Mouse (Mus musculus) testis, adult 2 months (tissue): ENCODE data around the gene Lipi. TPM values are rescaled to one million over a fixed set of nuclear protein-coding genes. Genes with fewer than 3 reads are reported as not detected.

ENCODE experiments used
- H3K27ac ChIP-seq: fragments of 200-500 bp; 2 replicates; pipeline ENCODE4 v1.5.1; 2012; ENCODE audit warnings: low read depth, low read length; ENCODE audit not compliant: control insufficient read depth, insufficient read depth
- H3K27me3 ChIP-seq: fragments of 200-500 bp; 2 replicates; pipeline ENCODE4 v1.6.1; 2012; ENCODE audit warnings: mild to moderate bottlenecking, low read length, moderate library complexity; ENCODE audit not compliant: control insufficient read depth, insufficient read depth
- H3K36me3 ChIP-seq: fragments of 200-500 bp; 2 replicates; pipeline ENCODE4 v1.6.1; 2012; ENCODE audit warnings: mild to moderate bottlenecking, low read length; ENCODE audit not compliant: control insufficient read depth, insufficient read depth
- H3K4me1 ChIP-seq: fragments of 200-500 bp; 2 replicates; pipeline ENCODE4 v1.6.1; 2012; ENCODE audit warnings: low read length; ENCODE audit not compliant: control insufficient read depth, insufficient read depth
- H3K4me3 ChIP-seq: fragments of 200-500 bp; 2 replicates; pipeline ENCODE4 v1.5.1; 2012; ENCODE audit warnings: low read depth, mild to moderate bottlenecking, low read length, moderate library complexity, mixed read lengths; ENCODE audit not compliant: control insufficient read depth
- CTCF ChIP-seq: fragments of 200-500 bp; IDR thresholded peaks from 2 replicates; pipeline ENCODE4 v1.5.1; 2012; ENCODE audit warnings: low read depth, mild to moderate bottlenecking, inconsistent platforms, low read length, moderate library complexity; ENCODE audit not compliant: control insufficient read depth, insufficient read depth, insufficient replicate concordance
- POLR2A ChIP-seq: fragments of 200-500 bp; IDR thresholded peaks from 2 replicates; pipeline ENCODE4 v1.6.1; 2012; ENCODE audit warnings: low read depth, mild to moderate bottlenecking, inconsistent platforms, low read length, moderate library complexity; ENCODE audit not compliant: control insufficient read depth
- polyA plus RNA-seq: library from polyadenylated mRNA; depleted of rRNA; stranded (reverse); fragments of >200 nt; gene quantifications from 2 replicates; pipeline ENCODE4 v1.2.3, GENCODE M21; 2012; rRNA removed

Gene Lipi
- polyA plus RNA-seq, result 0.07 and 0.10 TPM in 2 replicates

DNA sequence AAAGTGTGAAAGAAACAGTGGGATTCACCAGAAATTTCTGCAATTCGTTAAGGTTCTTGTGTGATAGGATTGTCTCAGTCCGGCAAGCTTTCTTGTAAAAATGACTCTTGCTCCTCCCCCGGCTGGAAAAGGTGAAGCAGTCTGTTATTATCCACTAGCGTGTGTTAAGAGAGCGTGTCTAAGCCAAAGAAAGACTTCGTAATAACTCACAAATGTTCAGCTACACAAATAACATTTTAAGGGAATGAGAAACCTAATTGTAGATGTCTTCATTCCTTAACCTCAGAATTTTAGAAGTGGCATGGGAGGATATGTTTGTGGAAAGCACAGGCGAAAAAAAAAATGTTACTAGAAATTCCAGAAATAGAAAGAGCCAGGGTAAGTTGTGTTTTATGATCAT, at the start of gene Lipi:
Gene Lipi, minus strand, starts transcription at position 101 of the 400 bp plus-strand sequence.
- no peak within 1 kb of the TSS for H3K27ac ChIP-seq
- H3K27me3 ChIP-seq, result no peaks in the 10 kb centered on the region
- TF ChIP-seq CTCF, result no peak
- H3K4me3 ChIP-seq, result no peak within 1 kb of the TSS
- H3K36me3 ChIP-seq, result no peaks in the 10 kb centered on the region
- H3K4me1 ChIP-seq, result no peaks in the 10 kb centered on the region

GRCm38 (mm10) chr16:75627862-75628261, 42.0 kb upstream of the Lipi start:
- no peaks in the 10 kb centered on the region for H3K4me1 ChIP-seq
- TF ChIP-seq CTCF (no peak), POLR2A (no peak)

DNA sequence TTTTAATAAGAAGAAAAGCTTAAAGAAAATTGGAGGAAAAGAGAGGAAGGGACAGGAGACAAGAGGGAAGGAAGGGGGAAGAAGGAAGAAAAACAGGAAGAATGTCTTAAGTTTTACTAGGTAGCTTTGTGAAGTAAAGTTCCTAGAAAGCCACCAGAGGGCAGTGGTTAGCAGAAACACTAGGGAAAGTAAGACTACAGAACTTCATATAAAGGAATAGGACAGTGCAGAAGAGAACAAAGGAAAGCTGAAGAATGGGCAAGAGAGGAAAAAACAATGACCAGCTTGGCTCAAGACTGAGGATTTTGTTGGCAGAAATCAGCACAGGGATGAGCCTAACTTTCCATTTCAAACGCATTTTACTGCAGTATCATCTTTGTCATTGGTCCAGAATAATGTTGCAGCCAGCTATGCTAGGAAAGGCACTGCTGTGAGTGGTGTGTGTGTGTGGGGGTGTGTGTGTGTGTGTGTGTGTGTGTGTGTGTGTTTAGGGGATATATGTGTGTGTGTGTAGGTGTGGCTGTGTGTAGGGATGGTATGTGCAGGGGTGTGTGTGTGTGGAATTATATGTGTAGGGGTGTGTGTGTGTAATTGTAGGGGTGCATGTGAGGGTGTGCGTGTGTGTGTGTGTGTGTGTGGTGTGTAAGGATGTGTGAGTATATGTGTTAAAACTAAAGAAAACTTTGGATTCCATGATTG, 31.9 kb upstream of the Lipi start:
- Histone ChIP-seq H3K4me1 (no peaks in the 10 kb centered on the region), H3K27ac (no peak overlapping the region), H3K36me3 (no peaks in the 10 kb centered on the region), H3K27me3 (no peaks in the 10 kb centered on the region), H3K4me3 (no peak overlapping the region)
- TF ChIP-seq POLR2A (no peak), CTCF (no peak)

More at GRCm38 (mm10) chr16:75627862-75628261, 42.0 kb upstream of the Lipi start:
- no peaks in the 10 kb centered on the region for H3K36me3 ChIP-seq
- no peak overlapping the region for H3K4me3 ChIP-seq
- no peak overlapping the region for H3K27ac ChIP-seq
- no peaks in the 10 kb centered on the region for H3K27me3 ChIP-seq

GRCm38 (mm10) chr16:75612561-75612960, 26.7 kb upstream of the Lipi start:
- TF ChIP-seq CTCF (no peak), POLR2A (no peak)
- no peaks in the 10 kb centered on the region for H3K27me3 ChIP-seq
- no peaks in the 10 kb centered on the region for H3K36me3 ChIP-seq

DNA sequence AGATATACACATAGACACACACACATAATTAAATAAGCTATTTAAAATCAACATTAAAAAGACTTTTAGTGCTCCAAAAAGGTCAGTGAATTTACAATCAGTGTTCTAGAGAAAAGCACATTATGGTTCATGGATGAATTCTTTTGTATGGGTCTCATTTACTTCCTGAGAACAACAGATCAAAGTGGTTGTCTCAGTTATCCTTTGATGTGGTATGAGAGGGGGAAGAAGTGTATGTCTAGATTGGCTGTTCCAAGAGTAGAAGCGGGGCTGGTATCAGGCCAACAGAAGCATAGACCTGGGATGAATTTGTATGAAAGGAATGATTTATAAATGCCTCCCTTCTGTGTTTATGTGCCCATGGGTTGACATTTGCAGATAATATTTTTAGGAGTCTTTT, 20.6 kb upstream of the Lipi start:
- no peak overlapping the region for H3K27ac ChIP-seq
- H3K4me3 ChIP-seq, result no peak overlapping the region
- no peaks in the 10 kb centered on the region for H3K27me3 ChIP-seq
- no peaks in the 10 kb centered on the region for H3K36me3 ChIP-seq
- no peaks in the 10 kb centered on the region for H3K4me1 ChIP-seq
- no peak for TF ChIP-seq CTCF
- no peak for TF ChIP-seq POLR2A

More at GRCm38 (mm10) chr16:75612561-75612960, 26.7 kb upstream of the Lipi start:
- Histone ChIP-seq H3K27ac (no peak overlapping the region), H3K4me3 (no peak overlapping the region), H3K4me1 (no peaks in the 10 kb centered on the region)

- Histone ChIP-seq H3K36me3 (no peaks in the 10 kb centered on the region), H3K27ac (no peak overlapping the region), H3K4me1 (no peaks in the 10 kb centered on the region; the same call in 1 of the 2 replicates), H3K27me3 (no peaks in the 10 kb centered on the region), H3K4me3 (peak overlapping the region; percentile 98; the same call in 1 of the 2 replicates)
- TF ChIP-seq POLR2A (no peak), CTCF (no peak)
These were observed 7.8 kb upstream of the Lipi start for GRCm38 (mm10) chr16:75593501-75594183.

DNA sequence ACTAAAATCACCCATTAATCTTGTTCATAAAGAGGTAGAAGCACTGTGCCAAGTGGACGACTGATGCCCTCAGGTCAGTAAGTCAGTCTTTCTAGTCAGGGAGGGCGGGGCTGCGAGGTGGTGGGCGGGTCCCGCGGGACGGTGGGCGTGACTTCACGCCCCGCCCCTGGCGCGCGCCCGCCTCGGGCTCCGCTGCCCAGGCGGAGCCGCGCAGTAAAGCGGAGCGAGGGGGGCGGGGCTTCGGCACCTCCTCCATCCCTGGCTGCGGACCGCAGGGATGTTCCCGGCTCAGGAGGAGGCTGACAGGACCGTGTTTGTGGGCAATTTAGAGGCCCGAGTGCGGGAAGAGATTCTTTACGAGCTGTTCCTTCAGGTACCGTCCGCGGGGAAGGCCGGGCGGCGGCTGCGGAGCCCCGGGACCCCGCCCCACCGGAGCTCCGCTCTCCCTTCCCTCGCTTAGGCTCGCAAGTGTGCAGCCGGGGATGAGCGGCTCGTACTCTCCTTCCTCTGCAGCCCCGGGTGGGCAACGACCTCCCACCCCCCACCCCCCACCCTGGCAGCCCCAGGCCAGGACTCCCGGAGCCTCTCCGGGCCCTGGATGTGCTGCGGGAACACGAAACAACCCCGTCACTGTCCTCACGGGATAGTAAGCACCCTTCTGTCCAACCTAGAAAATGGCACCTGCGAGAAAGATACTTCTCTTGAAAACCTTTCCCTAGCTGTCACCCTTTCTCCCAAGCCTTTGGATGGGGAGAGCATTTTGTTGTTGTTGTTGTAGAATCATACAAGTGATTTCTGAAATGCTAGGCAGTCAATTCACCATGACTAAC, 7.0 kb upstream of the Lipi start, which contains the start of gene Rbm11:
Gene Rbm11, plus strand, starts transcription at position 174 of the 830 bp plus-strand sequence.
- Histone ChIP-seq H3K4me1 (no peaks in the 10 kb centered on the region; the same call in 1 of the 2 replicates), H3K27ac (peak within 1 kb of the TSS; percentile 67), H3K36me3 (no peaks in the 10 kb centered on the region), H3K4me3 (peak within 1 kb of the TSS; percentile 98), H3K27me3 (no peaks in the 10 kb centered on the region)
- TF ChIP-seq POLR2A (peak; percentile 44; the same call in 1 of the 2 replicates), CTCF (no peak)
